Mouse (Mus musculus): ENCODE results near the gene Hnrnph1.

Hnrnph1 gene

DNA sequence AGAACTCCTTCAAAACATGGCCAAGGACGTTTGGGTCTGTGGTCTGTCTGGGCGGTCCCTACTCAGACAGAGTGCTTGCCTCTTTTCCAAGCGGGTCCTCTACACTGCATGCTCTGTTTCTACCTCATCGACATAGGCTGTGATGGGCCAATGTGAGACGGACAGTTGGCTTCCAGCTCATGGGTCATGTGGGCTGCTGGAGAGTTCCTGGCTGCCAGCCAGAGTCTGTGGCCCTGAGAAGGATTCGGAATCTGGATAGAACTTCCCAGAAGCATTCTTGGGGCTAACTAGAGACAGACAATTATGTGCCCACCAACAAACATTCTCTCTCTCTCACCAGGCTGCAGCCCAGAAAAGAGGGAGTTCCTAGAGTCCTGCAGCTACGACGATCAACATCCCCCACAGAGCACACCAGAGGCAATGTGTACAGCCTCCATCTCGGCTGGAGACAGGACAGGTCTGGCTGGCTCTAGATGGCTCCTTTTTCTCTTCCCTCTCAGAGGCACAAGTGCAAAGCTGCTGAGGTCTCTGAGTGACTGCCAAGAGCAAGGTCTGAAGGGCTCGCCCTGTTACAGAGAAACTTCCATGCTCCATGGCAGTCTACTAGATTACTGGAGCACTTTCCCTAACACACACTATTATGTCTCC, 26.7 kb downstream of the Hnrnph1 start:
- no peak for DNase-seq (ENCODE audit: low read depth)

- no peak for DNase-seq (ENCODE audit: low read depth)
Observed at GRCm38 (mm10) chr11:50407235-50407634, 30.4 kb downstream of the Hnrnph1 start.

GRCm38 (mm10) chr11:50415563-50416241, 38.9 kb downstream of the Hnrnph1 start:
- no peak for DNase-seq (ENCODE audit: low read depth)

DNA sequence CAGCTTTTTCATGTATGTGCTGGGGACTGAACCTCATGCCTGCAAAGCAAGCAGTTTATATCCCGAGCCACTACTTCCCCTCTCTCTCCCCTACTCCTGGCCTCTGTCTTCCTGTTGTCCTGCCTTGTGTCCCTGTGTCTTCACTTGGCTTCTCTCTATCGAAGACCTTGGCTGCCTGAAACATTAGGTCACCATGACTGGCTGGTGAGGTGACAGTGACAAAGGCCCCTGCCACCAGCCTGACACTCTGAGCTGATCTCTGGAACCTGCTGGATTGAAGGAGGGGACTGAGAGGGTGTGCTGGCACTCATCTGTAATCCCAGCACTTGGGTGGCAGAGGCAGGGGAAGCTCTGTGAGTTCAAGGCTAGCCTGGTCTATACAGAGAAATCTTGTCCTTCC, 41.1 kb downstream of the Hnrnph1 start:
- no peak for DNase-seq (ENCODE audit: low read depth)

- no peak for DNase-seq (ENCODE audit: low read depth)
Observed at GRCm38 (mm10) chr11:50421461-50421860, 44.7 kb downstream of the Hnrnph1 start.

- peak; percentile 88 for DNase-seq (ENCODE audit: low read depth)
Observed at GRCm38 (mm10) chr11:50421934-50422780, 45.4 kb downstream of the Hnrnph1 start.

- no peak for DNase-seq (ENCODE audit: low read depth)
Observed at GRCm38 (mm10) chr11:50426056-50426455, 49.3 kb downstream of the Hnrnph1 start.

- peak; percentile 63 for DNase-seq (ENCODE audit: low read depth)
Observed at GRCm38 (mm10) chr11:50430277-50431133, 53.7 kb downstream of the Hnrnph1 start, which contains the start of gene Rufy1. Rufy1 (minus strand) TSS chr11:50431125.

GRCm38 (mm10) chr11:50431134-50432068, 54.6 kb downstream of the Hnrnph1 start:
- peak; percentile 48 for DNase-seq (ENCODE audit: low read depth)

GRCm38 (mm10) chr11:50432069-50432440, 55.3 kb downstream of the Hnrnph1 start:
- no peak for DNase-seq (ENCODE audit: low read depth)

DNA sequence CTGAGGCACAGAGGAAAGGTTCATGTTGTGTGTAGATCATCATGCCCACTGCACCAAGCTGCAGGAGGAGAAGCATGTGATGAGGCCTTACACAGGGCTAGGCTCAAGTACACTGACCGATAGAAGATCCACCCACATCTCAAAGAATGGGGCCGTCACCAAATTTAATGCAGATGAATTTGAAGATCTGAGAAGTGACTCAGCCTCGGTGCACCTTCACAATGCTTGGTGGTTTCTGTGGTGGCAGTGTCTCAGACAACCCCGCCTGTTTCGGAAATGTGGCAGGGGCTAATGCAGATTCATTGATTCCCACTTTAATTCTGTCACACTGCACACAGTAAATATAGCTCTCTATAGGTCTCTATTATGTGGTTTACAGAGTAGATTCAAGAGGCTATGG, 56.1 kb downstream of the Hnrnph1 start:
- no peak for DNase-seq (ENCODE audit: low read depth)

Data from c-Kit-positive CD71-positive TER-119-negative erythroid progenitor cells, embryonic 14.5 days (primary cell).